Mouse (Mus musculus) CH12.LX (cell line): Measurements from ENCODE around the gene Acsl5. TPM values are rescaled to one million over a fixed set of nuclear protein-coding genes. Genes with fewer than 3 reads are reported as not detected.
A peak's percentile ranks its signal among the peaks of the same experiment; 100 is the strongest.

Source experiments
- DNase-seq: peaks from one replicate; pipeline ENCODE4 v3.0.0-alpha.2; 2013; ENCODE audit errors: extremely low read depth
- H3K27ac ChIP-seq: 2 replicates; pipeline ENCODE4 v1.5.1; 2012; ENCODE audit warnings: low read depth, mild to moderate bottlenecking, control low read depth, moderate library complexity; ENCODE audit not compliant: insufficient read depth
- H3K27me3 ChIP-seq: replicated peaks from 2 replicates; pipeline ENCODE3; 2012; ENCODE audit warnings: inconsistent platforms
- H3K36me3 ChIP-seq, 2 experiments: replicated peaks in 1 of 2; 2 replicates each; pipeline versions ENCODE3 to v1.6.1; 2012; ENCODE audit warnings: inconsistent platforms in 1 of 2, low read length in 1 of 2, mild to moderate bottlenecking in 1 of 2, mixed read lengths in 1 of 2, moderate library complexity in 1 of 2; ENCODE audit not compliant: control insufficient read depth in 1 of 2, insufficient read depth in 1 of 2
- H3K4me1 ChIP-seq, 2 experiments: 2 replicates each; pipeline ENCODE4 v1.6.1; 2012; ENCODE audit warnings: inconsistent platforms in 1 of 2, moderate library complexity in 1 of 2; ENCODE audit not compliant: insufficient read depth in 2 of 2, control insufficient read depth in 1 of 2
- H3K4me2 ChIP-seq: 2 replicates; pipeline ENCODE4 v1.6.1; 2012; ENCODE audit warnings: low read depth, mild to moderate bottlenecking, control low read depth; ENCODE audit not compliant: poor library complexity, insufficient read depth, severe bottlenecking
- H3K4me3 ChIP-seq, 3 experiments: fragments of 150-350 bp in 1 of 3; sonication (generic) in 1 of 3; replicated peaks in 1 of 3; 2 replicates each; pipeline versions ENCODE3 to v1.5.1; 2011 to 2012; ENCODE audit warnings: low read depth in 2 of 3, low read length in 2 of 3, mild to moderate bottlenecking in 2 of 3, moderate library complexity in 2 of 3, control low read depth in 1 of 3, improper control_type of control experiment in 1 of 3, inconsistent platforms in 1 of 3, mixed read lengths in 1 of 3; ENCODE audit not compliant: poor library complexity in 1 of 3
- H3K79me2 ChIP-seq: replicated peaks from 2 replicates; pipeline ENCODE4 v1.6.1; 2012; ENCODE audit warnings: mild to moderate bottlenecking, moderate library complexity; ENCODE audit not compliant: control insufficient read depth, poor library complexity, insufficient read depth, severe bottlenecking; ENCODE audit errors: extremely low read depth
- H3K9ac ChIP-seq: 2 replicates; pipeline ENCODE4 v1.6.1; 2012; ENCODE audit warnings: low read depth, mild to moderate bottlenecking, control low read depth, moderate library complexity; ENCODE audit not compliant: insufficient read depth
- H3K9me3 ChIP-seq: replicated peaks from 2 replicates; pipeline ENCODE3; 2012; ENCODE audit warnings: low read length, inconsistent platforms, mixed read lengths
- BHLHE40 ChIP-seq: IDR thresholded peaks from 2 replicates; pipeline ENCODE4 v1.6.1; 2011; ENCODE audit warnings: mild to moderate bottlenecking, low read depth, low read length, improper control_type of control experiment
- CHD1 ChIP-seq: IDR thresholded peaks from 2 replicates; pipeline ENCODE4 v1.6.1; 2012; ENCODE audit warnings: low read depth, low read length, improper control_type of control experiment, inconsistent platforms
- CHD2 ChIP-seq: IDR thresholded peaks from 2 replicates; pipeline ENCODE4 v1.6.1; 2011; ENCODE audit warnings: low read length, improper control_type of control experiment
- CTCF ChIP-seq, 2 experiments: IDR thresholded peaks in 1 of 2; conservative IDR thresholded peaks in 1 of 2; 2 replicates each; pipeline ENCODE4 v1.5.1; 2011 to 2012; ENCODE audit warnings: low read depth in 2 of 2, low read length in 2 of 2, improper control_type of control experiment in 1 of 2, inconsistent platforms in 1 of 2, mild to moderate bottlenecking in 1 of 2, moderate library complexity in 1 of 2
- E2F4 ChIP-seq: IDR thresholded peaks from 2 replicates; pipeline ENCODE4 v1.6.1; 2011; ENCODE audit warnings: low read depth, low read length, improper control_type of control experiment; ENCODE audit not compliant: insufficient replicate concordance
- ELF1 ChIP-seq: IDR thresholded peaks from 2 replicates; pipeline ENCODE4 v1.6.1; 2014; ENCODE audit warnings: low read depth, mild to moderate bottlenecking, inconsistent platforms, low read length, improper control_type of control experiment
- EP300 ChIP-seq: IDR thresholded peaks from 2 replicates; pipeline ENCODE4 v1.6.1; 2011; ENCODE audit warnings: low read length, improper control_type of control experiment
- ETS1 ChIP-seq: conservative IDR thresholded peaks from 2 replicates; pipeline ENCODE4 v1.6.1; 2012; ENCODE audit warnings: low read depth, mild to moderate bottlenecking, inconsistent platforms, low read length, improper control_type of control experiment, moderate library complexity
- GABPA ChIP-seq: IDR thresholded peaks from 2 replicates; pipeline ENCODE4 v1.6.1; 2012; ENCODE audit warnings: low read depth, low read length, improper control_type of control experiment, inconsistent platforms; ENCODE audit not compliant: insufficient replicate concordance
- IRF4 ChIP-seq: IDR thresholded peaks from 2 replicates; pipeline ENCODE4 v1.6.1; 2014; ENCODE audit warnings: low read depth, mild to moderate bottlenecking, inconsistent platforms, low read length, improper control_type of control experiment
- JUN ChIP-seq: IDR thresholded peaks from 2 replicates; pipeline ENCODE4 v1.6.1; 2011; ENCODE audit warnings: low read depth, mild to moderate bottlenecking, low read length, improper control_type of control experiment, moderate library complexity; ENCODE audit not compliant: insufficient read depth
- JUND ChIP-seq: conservative IDR thresholded peaks from 2 replicates; pipeline ENCODE4 v1.6.1; 2011; ENCODE audit warnings: low read depth, low read length, improper control_type of control experiment
- MAZ ChIP-seq: IDR thresholded peaks from 2 replicates; pipeline ENCODE4 v1.6.1; 2012; ENCODE audit warnings: low read depth, mild to moderate bottlenecking, inconsistent platforms, low read length, improper control_type of control experiment, moderate library complexity
- MEF2A ChIP-seq: IDR thresholded peaks from 2 replicates; pipeline ENCODE4 v1.6.1; 2014; ENCODE audit warnings: low read depth, mild to moderate bottlenecking, inconsistent platforms, low read length, improper control_type of control experiment, borderline replicate concordance
- MXI1 ChIP-seq: IDR thresholded peaks from 2 replicates; pipeline ENCODE4 v1.6.1; 2011; ENCODE audit warnings: mild to moderate bottlenecking, low read depth, low read length, improper control_type of control experiment
- MYC ChIP-seq: IDR thresholded peaks from 2 replicates; pipeline ENCODE4 v1.6.1; 2011; ENCODE audit warnings: low read depth, mild to moderate bottlenecking, improper control_type of control experiment, low read length
- NELFE ChIP-seq: IDR thresholded peaks from 2 replicates; pipeline ENCODE4 v1.6.1; 2011; ENCODE audit warnings: low read depth, low read length, improper control_type of control experiment
- NRF1 ChIP-seq: IDR thresholded peaks from 2 replicates; pipeline ENCODE4 v1.6.1; 2014; ENCODE audit warnings: low read depth, mild to moderate bottlenecking, inconsistent platforms, low read length, improper control_type of control experiment, moderate library complexity
- PAX5 ChIP-seq: IDR thresholded peaks from 2 replicates; pipeline ENCODE4 v1.6.1; 2012; ENCODE audit warnings: low read length, inconsistent platforms, mixed read lengths
- POLR2A ChIP-seq: IDR thresholded peaks from 2 replicates; pipeline ENCODE4 v1.6.1; 2011; ENCODE audit warnings: low read depth, mild to moderate bottlenecking, improper control_type of control experiment, low read length
- POLR2AphosphoS2 ChIP-seq: IDR thresholded peaks from 2 replicates; pipeline ENCODE4 v1.6.1; 2011; ENCODE audit warnings: low read depth, low read length, improper control_type of control experiment
- RAD21 ChIP-seq: IDR thresholded peaks from 2 replicates; pipeline ENCODE4 v1.6.1; 2011; ENCODE audit warnings: low read depth, mild to moderate bottlenecking, low read length, improper control_type of control experiment, moderate library complexity
- SIN3A ChIP-seq: IDR thresholded peaks from 2 replicates; pipeline ENCODE4 v1.6.1; 2012; ENCODE audit warnings: low read length, improper control_type of control experiment, inconsistent platforms
- SMC3 ChIP-seq: IDR thresholded peaks from 2 replicates; pipeline ENCODE4 v1.6.1; 2011; ENCODE audit warnings: low read depth, low read length, improper control_type of control experiment
- UBTF ChIP-seq: IDR thresholded peaks from 2 replicates; pipeline ENCODE4 v1.6.1; 2012; ENCODE audit warnings: low read depth, mild to moderate bottlenecking, inconsistent platforms, low read length, improper control_type of control experiment, moderate library complexity
- USF1 ChIP-seq: IDR thresholded peaks from 2 replicates; pipeline ENCODE4 v1.6.1; 2014; ENCODE audit warnings: low read depth, mild to moderate bottlenecking, inconsistent platforms, low read length, improper control_type of control experiment
- USF2 ChIP-seq: conservative IDR thresholded peaks from 2 replicates; pipeline ENCODE4 v1.6.1; 2011; ENCODE audit warnings: low read depth, low read length, improper control_type of control experiment
- ZC3H11A ChIP-seq: IDR thresholded peaks from 2 replicates; pipeline ENCODE4 v1.6.1; 2012; ENCODE audit warnings: low read depth, mild to moderate bottlenecking, inconsistent platforms, low read length, improper control_type of control experiment
- ZKSCAN1 ChIP-seq: IDR thresholded peaks from 2 replicates; pipeline ENCODE4 v1.6.1; 2012; ENCODE audit warnings: low read depth, inconsistent platforms, low read length, improper control_type of control experiment, borderline replicate concordance
- ZMIZ1 ChIP-seq: IDR thresholded peaks from 2 replicates; pipeline ENCODE4 v1.6.1; 2012; ENCODE audit warnings: low read depth, mild to moderate bottlenecking, inconsistent platforms, low read length, improper control_type of control experiment
- ZNF384 ChIP-seq: IDR thresholded peaks from 2 replicates; pipeline ENCODE4 v1.6.1; 2012; ENCODE audit warnings: low read depth, low read length, improper control_type of control experiment, inconsistent platforms
- dilution Hi-C: fragments of 300-500 bp; cut with MboI; formaldehyde crosslinking; loops from 2 replicates; pipeline ENCODE4 v1.14.3; 2020; ENCODE audit warnings: low sequenced_read_pairs; ENCODE audit not compliant: extremely low pct_unique_long_range_greater_than_20kb, extremely low pct_ligation_motif_present
- in situ Hi-C: fragments of 300-500 bp; cut with MboI; formaldehyde crosslinking; loops from 3 replicates; pipeline ENCODE4 v1.14.3; 2019; ENCODE audit warnings: low sequenced_read_pairs, low pct_ligation_motif_present, low pct_unique_long_range_greater_than_20kb, mixed read lengths
- polyA plus RNA-seq: library from polyadenylated mRNA; unstranded; fragments of >175 nt; gene quantifications from 2 replicates; pipeline ENCODE4 v1.2.1, GENCODE M21; 2012; ENCODE audit warnings: low read depth; ENCODE audit not compliant: insufficient read length
- total RNA-seq, 2 experiments: library from RNA; depleted of rRNA; stranded (reverse); fragments of 300-350 nt in 1 of 2; fragments of >200 nt in 1 of 2; gene quantifications; 2 replicates each; pipeline ENCODE4 v1.2.3; 2012 to 2014

Acsl5 gene
- total and polyA plus RNA-seq, 3 experiments, result 126 to 265 (median 196) TPM

- Histone ChIP-seq H3K27me3 (no peaks in the 10 kb centered on the region), H3K27ac (no peak overlapping the region), H3K4me1 (peaks cover 11 to 62% of the 10 kb centered on the region in 2 experiments; a peak in 3 of 4 replicates), H3K79me2 (peaks cover under 1% of the 10 kb centered on the region; the same call in 1 of the 2 replicates), H3K9me3 (no peaks in the 10 kb centered on the region), H3K36me3 (peaks cover 56 to 93% of the 10 kb centered on the region in 2 experiments), H3K9ac (no peak overlapping the region), H3K4me3 (no peak overlapping the region), H3K4me2 (no peak overlapping the region)
- DNase-seq, result no peak
- in situ Hi-C loops, result no loop called here
- TF ChIP-seq SMC3 (peak; percentile 52), SIN3A (no peak), ZKSCAN1 (no peak), ZMIZ1 (no peak), USF1 (no peak), RAD21 (peak; percentile 61), JUND (no peak), CTCF (conservative IDR thresholded peaks at IDR 0.05 in 1 of 2, IDR thresholded peaks at IDR 0.05 in 1 of 2; ENCODE audit: low read depth in 2 of 2, low read length in 2 of 2) (peak in 1 of 2 experiments; percentile 61; a peak in 2 of 4 replicates), USF2 (no peak)
- dilution Hi-C loops, result no loop called here
Measured at GRCm38 (mm10) chr19:55305024-55305423, 53.3 kb downstream of the Acsl5 start.

GRCm38 (mm10) chr19:55311874-55312273, 60.1 kb downstream of the Acsl5 start:
- Histone ChIP-seq H3K27me3 (no peaks in the 10 kb centered on the region), H3K4me2 (peak overlapping the region; percentile 8), H3K36me3 (peaks cover 38 to 53% of the 10 kb centered on the region in 2 experiments), H3K4me1 (peaks cover 3 to 37% of the 10 kb centered on the region in 2 experiments), H3K9ac (peak overlapping the region; percentile 29), H3K79me2 (peaks cover 38% of the 10 kb centered on the region), H3K4me3 (peak overlapping the region in 2 of 3 experiments; percentile 22 to 32), H3K9me3 (no peaks in the 10 kb centered on the region), H3K27ac (peak overlapping the region; percentile 94)
- dilution Hi-C loops (no loop called here), in situ Hi-C loops (loop anchor here (10.0 kb wide), 1 partner anchor 217 kb away; no protein-coding TSS in a partner anchor)
- DNase-seq, result peak; percentile 81
- TF ChIP-seq BHLHE40 (peak; percentile 35; the same call in 1 of the 2 replicates), NRF1 (no peak), MEF2A (no peak), RAD21 (no peak), PAX5 (no peak), JUN (no peak), CHD1 (no peak), GABPA (no peak), ZKSCAN1 (no peak), CTCF (conservative IDR thresholded peaks at IDR 0.05 in 1 of 2, IDR thresholded peaks at IDR 0.05 in 1 of 2; ENCODE audit: low read depth in 2 of 2, low read length in 2 of 2) (no peak), IRF4 (no peak), MXI1 (0 out of 2 replicates have a peak, but pooled peaks have one; percentile 33), USF1 (no peak), ZMIZ1 (peak; percentile 48; the same call in 1 of the 2 replicates), POLR2AphosphoS2 (no peak), USF2 (no peak), ELF1 (no peak), CHD2 (no peak), SIN3A (peak; percentile 31; the same call in 1 of the 2 replicates), EP300 (no peak), MAZ (no peak), MYC (no peak), JUND (no peak), NELFE (0 out of 2 replicates have a peak, but pooled peaks have one; percentile 32), UBTF (no peak), ZNF384 (no peak), POLR2A (peak; percentile 52; the same call in 1 of the 2 replicates), ZC3H11A (no peak), ETS1 (peak; percentile 34; the same call in 1 of the 2 replicates), E2F4 (no peak)
